Mouse (Mus musculus): Measurements from ENCODE around the gene Trcg1.
"Not testable (repeated sequence)": the region's sequence is repeated elsewhere in the genome, so short reads cannot be mapped to it uniquely, and the experiment has no call there.

Gene Trcg1

GRCm38 (mm10) chr9:57236256-57236655 is at the start of gene Trcg1:
Trcg1 (plus strand) TSS chr9:57236556.
- DNase-seq (ENCODE audit: low spot score): no peak

DNA sequence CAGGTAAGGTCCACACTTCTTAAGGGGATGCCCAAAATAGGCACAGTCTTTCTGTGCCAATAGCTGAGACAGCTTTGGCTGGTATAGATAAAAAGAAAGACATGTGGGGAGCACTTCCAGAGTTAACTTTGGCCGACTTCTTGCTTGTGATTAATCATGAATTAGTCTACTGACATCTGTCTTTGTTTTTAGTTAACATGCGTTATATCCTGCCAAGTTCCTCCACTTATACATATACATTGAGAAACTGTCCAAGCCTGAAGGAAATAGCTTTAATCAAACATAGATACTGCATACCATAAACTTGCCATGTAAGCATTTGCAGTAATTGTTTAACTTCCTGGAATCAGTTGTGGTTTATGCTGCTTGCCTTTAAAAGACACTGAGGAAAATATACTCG is 39.6 kb upstream of the Trcg1 start:
- no peak for DNase-seq (ENCODE audit: low spot score)

GRCm38 (mm10) chr9:57197414-57197813 is 38.9 kb upstream of the Trcg1 start:
- no peak for DNase-seq (ENCODE audit: low spot score)

- no peak for DNase-seq (ENCODE audit: low spot score)
Observed at GRCm38 (mm10) chr9:57202981-57203380, 33.4 kb upstream of the Trcg1 start.

GRCm38 (mm10) chr9:57203571-57203970 is 32.8 kb upstream of the Trcg1 start:
- DNase-seq (ENCODE audit: low spot score): not testable (repeated sequence)

DNA sequence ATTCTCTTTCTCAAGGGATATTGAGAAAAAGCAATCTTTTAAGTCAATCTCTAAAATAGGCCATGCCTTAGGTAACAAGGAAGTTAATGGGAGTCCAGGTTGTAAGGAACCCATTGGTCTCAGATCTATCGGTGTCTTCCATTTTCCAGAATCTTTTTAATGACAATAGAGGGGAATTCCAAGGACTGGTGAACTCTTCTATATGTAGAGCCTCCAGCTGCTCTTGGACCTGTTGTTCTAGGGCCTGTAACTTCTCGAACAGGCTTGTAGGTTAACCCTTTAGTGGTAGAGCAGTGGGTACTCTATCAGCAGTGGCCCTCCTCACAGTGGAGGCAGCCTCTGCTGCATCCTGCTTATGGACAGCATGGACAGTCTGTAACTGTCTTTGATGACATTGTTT is 29.5 kb upstream of the Trcg1 start:
- DNase-seq (ENCODE audit: low spot score): no peak

DNA sequence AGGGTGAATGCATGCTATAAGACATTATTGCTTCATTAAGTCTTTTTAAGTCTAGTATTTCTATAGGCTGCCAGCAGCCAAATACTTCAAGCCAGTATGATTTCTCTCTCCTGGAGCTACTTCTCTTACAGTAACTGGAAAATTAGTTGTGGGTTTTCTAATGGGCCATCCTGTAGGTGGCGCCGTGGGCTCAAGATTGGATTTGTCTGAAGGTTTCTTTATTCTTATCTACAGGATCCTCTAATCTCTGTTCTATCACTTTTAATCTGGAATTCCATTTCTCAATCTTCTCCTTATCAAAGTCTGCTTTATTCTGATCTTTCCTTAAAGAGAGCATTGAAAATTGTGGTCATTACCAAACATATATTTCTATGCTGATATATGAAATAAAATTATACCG is 27.0 kb upstream of the Trcg1 start:
- DNase-seq (ENCODE audit: low spot score): no peak

GRCm38 (mm10) chr9:57212448-57213222 is 23.7 kb upstream of the Trcg1 start:
- DNase-seq (ENCODE audit: low spot score): no peak

GRCm38 (mm10) chr9:57214500-57214899 is 21.9 kb upstream of the Trcg1 start:
- DNase-seq (ENCODE audit: low spot score): no peak

GRCm38 (mm10) chr9:57217220-57217619 is 19.1 kb upstream of the Trcg1 start:
- DNase-seq (ENCODE audit: low spot score): no peak

- DNase-seq (ENCODE audit: low spot score): no peak
Observed at GRCm38 (mm10) chr9:57218776-57219175, 17.6 kb upstream of the Trcg1 start.

GRCm38 (mm10) chr9:57219511-57219910 is 16.8 kb upstream of the Trcg1 start:
- DNase-seq (ENCODE audit: low spot score): no peak

DNA sequence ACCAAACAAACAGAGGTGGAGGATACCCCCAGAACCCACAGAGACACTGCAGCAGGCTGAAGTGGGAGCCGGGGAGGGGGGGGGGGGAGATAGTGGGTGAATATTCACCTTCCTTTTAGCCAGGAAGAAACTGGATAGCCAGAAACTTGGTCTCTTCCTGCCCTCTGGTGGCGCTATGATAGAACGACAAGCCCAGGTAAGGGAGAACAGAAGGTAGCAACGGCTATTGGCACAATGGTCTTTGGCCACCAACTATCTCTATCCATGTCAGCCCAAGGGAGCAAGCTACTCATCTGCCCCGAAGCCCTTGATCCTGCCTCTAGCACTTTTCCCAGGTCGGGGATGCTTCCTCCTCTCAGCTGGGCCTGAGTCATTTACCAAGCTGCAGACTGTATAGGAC is 16.0 kb upstream of the Trcg1 start:
- no peak for DNase-seq (ENCODE audit: low spot score)

DNA sequence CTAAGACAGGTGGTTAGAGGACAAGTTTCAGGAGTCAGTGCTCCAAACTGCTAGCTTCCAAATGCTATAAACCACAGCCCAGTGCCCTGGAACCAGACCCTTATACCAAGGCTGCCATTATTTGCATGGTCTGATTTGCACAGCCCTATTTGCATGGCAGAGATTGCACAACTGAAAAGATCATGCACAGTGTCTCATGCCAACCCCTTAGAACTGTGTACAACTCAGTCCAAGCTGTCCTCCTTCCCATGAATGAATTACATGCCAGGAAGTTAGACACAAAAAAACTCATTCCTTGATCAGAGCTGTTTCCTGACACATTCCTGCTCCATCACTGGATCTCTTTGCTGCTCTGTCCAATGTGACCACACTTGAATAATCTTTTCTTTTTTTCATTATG is 13.0 kb upstream of the Trcg1 start:
- DNase-seq (ENCODE audit: low spot score): no peak

DNA sequence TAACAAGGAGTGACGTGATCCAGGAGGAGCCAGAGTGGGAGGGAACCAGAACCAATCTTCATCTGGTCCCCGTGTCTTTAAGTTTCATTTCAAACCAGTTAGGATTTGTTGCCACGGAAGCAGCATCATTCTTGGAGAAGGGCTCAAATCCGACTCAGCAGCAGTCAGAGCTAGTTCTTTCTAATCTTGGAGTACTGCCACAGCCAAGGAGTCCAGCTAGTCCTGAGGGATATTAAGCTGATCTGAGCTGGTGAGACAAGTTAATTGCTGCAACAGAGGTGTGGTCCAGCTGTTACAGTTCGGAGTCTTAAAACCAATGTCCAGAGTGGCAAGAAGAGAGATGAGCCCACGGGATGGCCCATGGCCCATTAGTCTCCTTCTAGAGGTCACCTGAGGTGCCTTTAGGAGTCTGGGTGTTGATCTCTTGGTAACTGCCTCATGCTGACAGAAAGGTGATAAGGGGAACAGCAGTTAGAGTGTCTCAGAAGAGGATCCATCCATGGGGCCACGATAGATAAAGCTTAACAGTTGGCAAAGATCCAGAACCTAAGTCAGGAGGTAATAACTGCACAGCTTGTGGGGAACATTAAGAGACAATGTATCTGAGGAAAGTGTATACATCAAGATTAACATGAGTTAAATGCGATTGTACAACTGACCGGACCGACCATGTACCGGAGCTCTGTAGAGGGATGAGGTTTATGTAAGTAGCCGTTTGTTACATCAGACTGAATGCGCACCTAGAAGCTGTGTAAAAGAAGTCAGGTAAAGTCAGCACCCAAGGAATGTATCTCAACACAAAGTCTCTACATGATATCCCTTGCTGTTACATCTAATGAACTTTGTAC is 10.4 kb upstream of the Trcg1 start:
- no peak for DNase-seq (ENCODE audit: low spot score)

GRCm38 (mm10) chr9:57226628-57227122 is 9.7 kb upstream of the Trcg1 start:
- not testable (repeated sequence) for DNase-seq (ENCODE audit: low spot score)

- DNase-seq (ENCODE audit: low spot score): no peak
Observed at GRCm38 (mm10) chr9:57227203-57227602, 9.2 kb upstream of the Trcg1 start.

GRCm38 (mm10) chr9:57228186-57228585 is 8.2 kb upstream of the Trcg1 start:
- DNase-seq (ENCODE audit: low spot score): no peak

DNA sequence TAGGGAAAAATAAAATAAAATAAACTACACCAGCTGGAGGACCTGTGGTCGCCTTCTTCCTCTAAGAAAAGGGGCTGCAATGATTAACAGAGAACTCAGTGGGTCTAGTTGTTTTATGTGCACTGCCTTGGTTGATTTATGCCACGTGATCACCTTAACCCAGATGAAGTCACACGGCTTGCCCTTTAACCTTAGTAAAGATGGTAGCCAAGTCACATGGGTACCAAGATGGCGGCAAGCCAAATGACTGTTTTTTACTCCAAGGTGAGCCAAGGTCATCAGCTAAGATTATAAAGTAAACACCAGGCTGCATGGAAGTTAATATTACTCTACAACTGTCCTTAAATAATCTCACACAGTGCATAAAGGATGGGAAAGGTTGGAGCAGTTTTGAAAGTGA is 6.6 kb upstream of the Trcg1 start:
- no peak for DNase-seq (ENCODE audit: low spot score)

DNA sequence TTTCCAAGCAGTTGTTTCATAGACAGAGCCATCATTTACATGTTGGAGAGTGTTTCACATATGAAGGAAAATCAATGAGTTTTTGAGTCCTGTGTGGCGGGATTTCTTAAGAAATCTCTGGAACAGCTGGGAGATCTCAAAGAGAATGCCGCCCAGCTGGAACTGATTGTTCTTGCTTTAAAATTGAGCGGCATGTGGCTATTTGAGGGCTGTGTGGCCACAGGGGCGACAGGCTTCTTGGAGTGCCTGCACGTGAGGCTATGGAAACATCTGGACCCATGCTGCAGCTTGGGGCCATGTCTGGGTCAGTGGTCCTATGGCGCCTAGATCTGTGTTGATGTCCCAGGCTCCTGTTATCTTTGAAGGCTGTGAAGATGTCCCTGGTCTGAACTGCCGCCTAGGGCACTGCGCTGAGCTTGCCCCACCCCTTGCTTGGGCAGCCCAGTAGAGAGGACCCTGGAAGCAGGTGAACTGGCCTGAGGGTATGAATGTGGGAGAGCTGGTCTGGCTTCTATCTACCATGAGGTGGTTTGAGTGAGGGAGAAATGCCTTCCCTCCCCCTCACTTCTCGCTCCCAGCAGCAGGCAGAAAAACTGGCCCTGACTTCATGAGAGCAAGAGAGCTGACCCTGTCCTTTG is 6.1 kb upstream of the Trcg1 start:
- DNase-seq (ENCODE audit: low spot score): no peak

GRCm38 (mm10) chr9:57231536-57232255 is 4.7 kb upstream of the Trcg1 start:
- no peak for DNase-seq (ENCODE audit: low spot score)

- DNase-seq (ENCODE audit: low spot score): no peak
Observed at GRCm38 (mm10) chr9:57232341-57232940, 3.9 kb upstream of the Trcg1 start.

Measured in ovary, postnatal 14 days (tissue).